Mouse (Mus musculus): ENCODE results near the gene Rps6kb2. TPM values are rescaled to one million over a fixed set of nuclear protein-coding genes. Genes with fewer than 3 reads are reported as not detected.
"Not testable (repeated sequence)": the region's sequence is repeated elsewhere in the genome, so short reads cannot be mapped to it uniquely, and the experiment has no call there.

Rps6kb2 gene
- polyA plus RNA-seq, 1 experiment from 2014 or later: 58.8 TPM

DNA sequence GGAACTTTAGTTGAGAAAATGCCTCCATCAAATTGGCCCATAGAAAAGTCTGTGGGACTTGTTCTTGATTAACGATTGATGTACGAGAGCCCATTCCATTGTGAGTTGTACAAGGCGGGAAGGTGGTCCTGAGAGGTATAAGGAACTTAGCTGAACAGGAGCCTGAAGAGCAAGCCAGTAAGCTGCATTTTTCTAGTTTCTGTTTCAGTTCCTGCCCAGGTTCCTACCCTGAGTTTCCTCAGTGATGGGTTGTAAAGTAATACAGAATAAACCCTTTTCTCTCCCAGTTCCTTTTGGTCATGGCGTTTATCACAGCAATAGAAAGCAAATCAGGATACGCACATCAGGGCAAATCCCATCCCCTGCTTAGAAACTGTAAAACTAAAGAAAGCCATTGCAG, 25.2 kb downstream of the Rps6kb2 start:
- no peak for DNase-seq (ENCODE audit: low spot score)
- Histone ChIP-seq H3K4me1 (peaks cover 22% of the 10 kb centered on the region), H3K27ac (replicated peaks) (no peak overlapping the region), H3K4me3 (no peak overlapping the region), H3K36me3 (peaks cover 7% of the 10 kb centered on the region), H3K27me3 (ENCODE audit: low read depth, poor library complexity, severe bottlenecking) (no peaks in the 10 kb centered on the region), H3K9me3 (replicated peaks) (no peaks in the 10 kb centered on the region)
- WGBS: 93% methylated on average over 5 of the region's 5 CpGs

DNA sequence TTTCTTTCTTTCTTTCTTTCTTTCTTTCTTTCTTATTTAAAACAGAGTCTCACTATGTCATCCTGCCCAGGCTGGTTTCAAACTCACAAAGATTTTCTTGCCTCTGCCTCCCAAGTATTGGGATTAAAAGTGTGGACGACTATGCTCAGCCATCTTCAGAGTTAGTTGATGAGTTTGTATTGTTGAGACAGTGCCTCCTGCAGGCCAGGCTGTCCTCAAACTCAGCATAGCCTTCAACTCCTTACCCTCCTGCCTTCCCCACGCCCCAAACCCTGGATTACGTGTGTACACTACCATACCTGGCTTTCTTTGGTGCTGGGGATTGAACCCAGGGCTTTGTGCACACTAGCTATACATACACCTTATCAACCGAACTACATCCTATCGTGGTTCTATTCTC, 26.7 kb downstream of the Rps6kb2 start:
- Histone ChIP-seq H3K4me3 (no peak overlapping the region), H3K9me3 (replicated peaks) (no peaks in the 10 kb centered on the region), H3K27me3 (ENCODE audit: low read depth, poor library complexity, severe bottlenecking) (no peaks in the 10 kb centered on the region), H3K4me1 (peaks cover 20% of the 10 kb centered on the region), H3K36me3 (peaks cover 22% of the 10 kb centered on the region), H3K27ac (replicated peaks) (no peak overlapping the region)
- 77% methylated on average over 5 of the region's 5 CpGs for WGBS
- no peak for DNase-seq (ENCODE audit: low spot score)

GRCm38 (mm10) chr19:4135963-4136345, 27.2 kb downstream of the Rps6kb2 start:
- H3K4me3 ChIP-seq; H3K27me3 ChIP-seq (ENCODE audit: low read depth, poor library complexity, severe bottlenecking); DNase-seq (ENCODE audit: low spot score); H3K27ac ChIP-seq (replicated peaks); H3K9me3 ChIP-seq (replicated peaks): not testable (repeated sequence)
- 36% methylated on average over 8 of the region's 8 CpGs for WGBS
- Histone ChIP-seq H3K36me3 (peaks cover 27% of the 10 kb centered on the region), H3K4me1 (peaks cover 20% of the 10 kb centered on the region)

- not testable (repeated sequence) for H3K27me3 ChIP-seq (ENCODE audit: low read depth, poor library complexity, severe bottlenecking); H3K27ac ChIP-seq (replicated peaks); DNase-seq (ENCODE audit: low spot score); H3K9me3 ChIP-seq (replicated peaks); H3K4me3 ChIP-seq
- Histone ChIP-seq H3K4me1 (peaks cover 19% of the 10 kb centered on the region), H3K36me3 (peaks cover 30% of the 10 kb centered on the region)
- 76% methylated on average over 6 of the region's 6 CpGs for WGBS
Observed at GRCm38 (mm10) chr19:4135229-4135962, 27.8 kb downstream of the Rps6kb2 start.

DNA sequence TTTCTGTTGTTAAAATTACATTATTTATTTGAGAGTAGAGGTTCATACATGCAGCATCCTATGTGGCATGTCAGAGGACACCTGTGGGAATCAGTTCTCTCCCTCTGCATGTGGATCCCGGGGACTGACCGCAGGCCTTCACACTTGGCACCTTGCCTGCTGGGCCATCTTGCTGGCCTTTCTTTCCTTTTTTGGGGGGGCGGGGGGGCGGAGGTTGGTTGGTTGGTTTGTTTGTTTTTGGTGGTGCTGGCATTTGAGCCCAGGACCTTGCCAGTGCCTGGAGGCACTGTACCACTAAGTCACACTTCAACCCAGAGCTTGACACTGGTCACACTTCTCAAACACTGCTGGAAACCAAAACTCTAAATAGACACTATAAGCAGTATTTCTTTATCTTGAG, 28.8 kb downstream of the Rps6kb2 start:
- peaks cover 9% of the 10 kb centered on the region for H3K4me1 ChIP-seq
- no peaks in the 10 kb centered on the region for H3K27me3 ChIP-seq (ENCODE audit: low read depth, poor library complexity, severe bottlenecking)
- no peak for DNase-seq (ENCODE audit: low spot score)
- 98% methylated on average over 4 of the region's 4 CpGs for WGBS
- H3K4me3 ChIP-seq: no peak overlapping the region
- no peaks in the 10 kb centered on the region for H3K9me3 ChIP-seq (replicated peaks)
- peaks cover 41% of the 10 kb centered on the region for H3K36me3 ChIP-seq
- no peak overlapping the region for H3K27ac ChIP-seq (replicated peaks)

DNA sequence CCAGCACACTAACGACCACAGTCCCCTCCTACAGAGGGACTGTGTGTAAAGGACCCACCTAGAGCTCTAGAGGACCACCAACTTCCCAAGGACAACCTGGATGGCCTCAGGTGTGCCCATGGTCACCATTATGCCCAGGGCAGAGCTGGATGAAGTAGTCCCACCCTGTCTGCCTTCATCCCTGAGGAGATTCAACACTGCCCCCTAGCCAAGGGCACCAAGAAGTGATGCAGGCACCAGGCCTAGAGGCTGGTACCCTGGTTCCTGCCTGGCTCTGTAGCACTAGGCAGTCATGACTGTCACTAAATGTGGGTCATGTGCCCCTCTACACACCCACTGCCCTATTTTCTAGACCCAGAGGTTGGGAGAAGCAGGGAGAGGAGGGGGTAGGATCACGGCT, 31.4 kb downstream of the Rps6kb2 start:
- peaks cover 61% of the 10 kb centered on the region for H3K36me3 ChIP-seq

GRCm38 (mm10) chr19:4131075-4131474, 32.1 kb downstream of the Rps6kb2 start:
- H3K36me3 ChIP-seq: peaks cover 61% of the 10 kb centered on the region
- DNase-seq (ENCODE audit: low spot score): no peak

More for the DNA sequence above, 31.4 kb downstream of the Rps6kb2 start:
- no peaks in the 10 kb centered on the region for H3K9me3 ChIP-seq (replicated peaks)
- WGBS: 83% methylated on average over 2 of the region's 2 CpGs
- no peak for DNase-seq (ENCODE audit: low spot score)
- H3K27ac ChIP-seq (replicated peaks): no peak overlapping the region
- peaks cover 10% of the 10 kb centered on the region for H3K4me1 ChIP-seq
- no peak overlapping the region for H3K4me3 ChIP-seq
- no peaks in the 10 kb centered on the region for H3K27me3 ChIP-seq (ENCODE audit: low read depth, poor library complexity, severe bottlenecking)

DNA sequence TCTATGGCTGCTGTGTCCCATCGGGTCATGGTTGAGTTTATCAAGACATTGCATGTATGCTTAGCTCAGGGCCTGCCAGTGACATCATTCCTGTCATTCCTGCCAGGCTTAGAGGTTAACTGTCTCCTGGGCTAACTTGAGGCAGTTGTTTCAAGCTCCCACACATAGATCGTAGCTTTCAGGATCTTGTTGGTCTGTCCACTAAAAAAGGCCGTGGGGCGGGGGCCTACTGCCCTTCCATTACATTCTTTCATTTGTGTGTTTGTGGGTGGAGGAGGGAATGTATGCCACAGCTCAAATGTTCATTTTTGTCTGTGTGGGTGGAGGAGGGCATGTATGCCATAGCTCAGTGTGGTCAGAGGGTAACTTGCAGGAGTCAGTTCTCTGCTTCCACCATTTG, 33.0 kb downstream of the Rps6kb2 start:
- 90% methylated on average over 4 of the region's 4 CpGs for WGBS
- Histone ChIP-seq H3K4me1 (peaks cover 21% of the 10 kb centered on the region), H3K27ac (replicated peaks) (no peak overlapping the region), H3K36me3 (peaks cover 61% of the 10 kb centered on the region), H3K4me3 (no peak overlapping the region), H3K9me3 (replicated peaks) (no peaks in the 10 kb centered on the region), H3K27me3 (ENCODE audit: low read depth, poor library complexity, severe bottlenecking) (no peaks in the 10 kb centered on the region)
- no peak for DNase-seq (ENCODE audit: low spot score)

More at GRCm38 (mm10) chr19:4131075-4131474, 32.1 kb downstream of the Rps6kb2 start:
- H3K27me3 ChIP-seq (ENCODE audit: low read depth, poor library complexity, severe bottlenecking): no peaks in the 10 kb centered on the region
- no peak overlapping the region for H3K27ac ChIP-seq (replicated peaks)
- peaks cover 17% of the 10 kb centered on the region for H3K4me1 ChIP-seq
- WGBS: 95% methylated on average over 5 of the region's 5 CpGs
- H3K9me3 ChIP-seq (replicated peaks): no peaks in the 10 kb centered on the region
- H3K4me3 ChIP-seq: no peak overlapping the region

DNA sequence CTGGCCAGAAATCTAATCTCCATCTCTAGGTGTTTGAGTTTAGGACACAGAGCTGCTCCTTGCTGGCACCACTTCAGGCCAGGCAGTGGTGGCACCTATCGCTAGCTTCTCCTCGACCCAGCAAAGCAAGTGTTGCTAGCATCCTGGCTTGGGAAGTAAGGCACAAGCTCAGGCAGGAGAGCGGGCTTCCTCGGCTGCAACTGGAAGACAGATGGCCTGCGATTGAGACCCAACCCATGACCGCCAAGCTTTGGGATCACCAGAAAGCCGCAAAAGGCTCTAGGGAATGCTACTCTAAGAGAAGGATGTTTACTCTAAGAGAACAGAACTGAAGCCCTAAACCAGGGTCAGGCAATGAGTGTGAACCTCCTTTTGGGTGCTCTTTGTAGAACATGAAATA, 33.7 kb downstream of the Rps6kb2 start:
- no peak for DNase-seq (ENCODE audit: low spot score)
- Histone ChIP-seq H3K9me3 (replicated peaks) (no peaks in the 10 kb centered on the region), H3K4me3 (no peak overlapping the region), H3K27ac (replicated peaks) (no peak overlapping the region), H3K4me1 (peaks cover 22% of the 10 kb centered on the region), H3K36me3 (peaks cover 61% of the 10 kb centered on the region), H3K27me3 (ENCODE audit: low read depth, poor library complexity, severe bottlenecking) (no peaks in the 10 kb centered on the region)
- WGBS: 96% methylated on average over 7 of the region's 7 CpGs

- Histone ChIP-seq H3K4me3 (peak overlapping the region; percentile 79), H3K27ac (replicated peaks) (peak overlapping the region; percentile 90), H3K36me3 (peaks cover 44% of the 10 kb centered on the region), H3K27me3 (ENCODE audit: low read depth, poor library complexity, severe bottlenecking) (no peaks in the 10 kb centered on the region), H3K4me1 (peaks cover 22% of the 10 kb centered on the region), H3K9me3 (replicated peaks) (no peaks in the 10 kb centered on the region)
- 73% methylated on average over 7 of the region's 7 CpGs for WGBS
- no peak for DNase-seq (ENCODE audit: low spot score)
Observed at GRCm38 (mm10) chr19:4126759-4127495, 36.2 kb downstream of the Rps6kb2 start.

GRCm38 (mm10) chr19:4125741-4126696, 37.1 kb downstream of the Rps6kb2 start, which contains the start of gene Aip:
Gene Aip (minus strand): TSS chr19:4125858.
- Histone ChIP-seq H3K27ac (replicated peaks) (peak within 1 kb of the TSS; percentile 90), H3K27me3 (ENCODE audit: low read depth, poor library complexity, severe bottlenecking) (no peaks in the 10 kb centered on the region), H3K4me1 (peaks cover 25% of the 10 kb centered on the region), H3K4me3 (peak within 1 kb of the TSS; percentile 79), H3K9me3 (replicated peaks) (no peaks in the 10 kb centered on the region), H3K36me3 (peaks cover 35% of the 10 kb centered on the region)
- peak; percentile 99 for DNase-seq (ENCODE audit: low spot score)
- WGBS: 1% methylated on average over 64 of the region's 64 CpGs

- Histone ChIP-seq H3K27ac (replicated peaks) (peak overlapping the region; percentile 90), H3K36me3 (peaks cover 30% of the 10 kb centered on the region), H3K4me3 (peak overlapping the region; percentile 79), H3K4me1 (peaks cover 32% of the 10 kb centered on the region)
- WGBS: 18% methylated on average over 4 of the region's 4 CpGs
- not testable (repeated sequence) for DNase-seq (ENCODE audit: low spot score); H3K27me3 ChIP-seq (ENCODE audit: low read depth, poor library complexity, severe bottlenecking); H3K9me3 ChIP-seq (replicated peaks)
Observed at GRCm38 (mm10) chr19:4125268-4125667, 37.9 kb downstream of the Rps6kb2 start.

All from midbrain, embryonic 10.5 days (tissue).